Mouse (Mus musculus): ENCODE data around the gene Tspan4. TPM values are rescaled to one million over a fixed set of nuclear protein-coding genes. Genes with fewer than 3 reads are reported as not detected.

Gene Tspan4
- total and polyA plus RNA-seq, 3 experiments, result 13.5 to 28.7 (median 15.3) TPM

GRCm38 (mm10) chr7:141517638-141518037 lies 42.6 kb downstream of the Tspan4 start:
- no peak for TF ChIP-seq GATA2 (IDR thresholded peaks at IDR 0.05; ENCODE audit: borderline replicate concordance, low read depth, low read length)
- no peak for TF ChIP-seq POLR2AphosphoS5 (IDR thresholded peaks at IDR 0.05; ENCODE audit: insufficient replicate concordance, low read depth, low read length)
- no peak for TF ChIP-seq CTCF (IDR thresholded peaks at IDR 0.05; ENCODE audit: low read depth, low read length)
- TF ChIP-seq TAL1 (conservative IDR thresholded peaks at IDR 0.05; ENCODE audit: low read depth, low read length), result no peak
- TF ChIP-seq GATA1 (IDR thresholded peaks at IDR 0.05; ENCODE audit: borderline replicate concordance, low read length), result no peak
- H3K36me3 ChIP-seq (replicated peaks), result peaks cover 88% of the 10 kb centered on the region
- H3K27me3 ChIP-seq (ENCODE audit: insufficient read depth, low read length), result no peaks in the 10 kb centered on the region
- no peak overlapping the region for H3K4me3 ChIP-seq (ENCODE audit: low read depth, low read length)
- DNase-seq (ENCODE audit: low spot score) (no peak), ATAC-seq (ENCODE audit: extremely low read depth, insufficient number of reproducible peaks, low FRiP score, poor library complexity, severe bottlenecking) (no peak)
- no peaks in the 10 kb centered on the region for H3K9me3 ChIP-seq (replicated peaks)
- peaks cover 10% of the 10 kb centered on the region for H3K4me1 ChIP-seq (ENCODE audit: insufficient read depth, low read depth, low read length)

- ATAC-seq (ENCODE audit: extremely low read depth, insufficient number of reproducible peaks, low FRiP score, poor library complexity, severe bottlenecking), result no peak
- TF ChIP-seq TAL1 (conservative IDR thresholded peaks at IDR 0.05; ENCODE audit: low read depth, low read length) (no peak), GATA1 (IDR thresholded peaks at IDR 0.05; ENCODE audit: borderline replicate concordance, low read length) (no peak), POLR2AphosphoS5 (IDR thresholded peaks at IDR 0.05; ENCODE audit: insufficient replicate concordance, low read depth, low read length) (no peak), CTCF (IDR thresholded peaks at IDR 0.05; ENCODE audit: low read depth, low read length) (no peak), GATA2 (IDR thresholded peaks at IDR 0.05; ENCODE audit: borderline replicate concordance, low read depth, low read length) (no peak)
- no peaks in the 10 kb centered on the region for H3K9me3 ChIP-seq (replicated peaks)
Observed at GRCm38 (mm10) chr7:141518296-141518695, 43.3 kb downstream of the Tspan4 start.

DNA sequence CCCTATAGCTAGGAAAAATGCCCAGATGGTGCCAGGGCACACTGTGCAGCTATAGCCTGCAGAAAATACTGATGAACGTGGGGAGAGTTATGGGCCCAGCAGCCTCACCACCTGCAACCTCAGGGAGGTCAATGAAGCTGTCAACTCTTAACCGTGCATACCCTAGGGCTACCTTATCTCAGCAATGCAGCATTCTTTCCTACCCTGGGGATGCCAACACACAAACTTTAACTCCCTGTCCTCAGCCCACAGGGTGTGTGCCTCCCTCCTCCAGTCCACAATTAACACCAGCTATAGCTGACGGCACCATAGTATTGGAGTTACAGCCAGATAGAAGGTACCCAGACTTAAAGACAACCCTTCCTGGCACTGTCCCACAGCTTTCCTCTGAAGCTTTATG lies 43.9 kb downstream of the Tspan4 start:
- Histone ChIP-seq H3K4me3 (ENCODE audit: low read depth, low read length) (no peak overlapping the region; the same call in 1 of the 2 replicates), H3K27me3 (ENCODE audit: insufficient read depth, low read length) (no peaks in the 10 kb centered on the region), H3K36me3 (replicated peaks) (peaks cover 89% of the 10 kb centered on the region), H3K9me3 (replicated peaks) (no peaks in the 10 kb centered on the region), H3K4me1 (ENCODE audit: insufficient read depth, low read depth, low read length) (peaks cover 10% of the 10 kb centered on the region)
- TF ChIP-seq GATA1 (IDR thresholded peaks at IDR 0.05; ENCODE audit: borderline replicate concordance, low read length) (no peak), GATA2 (IDR thresholded peaks at IDR 0.05; ENCODE audit: borderline replicate concordance, low read depth, low read length) (no peak), CTCF (IDR thresholded peaks at IDR 0.05; ENCODE audit: low read depth, low read length) (no peak), TAL1 (conservative IDR thresholded peaks at IDR 0.05; ENCODE audit: low read depth, low read length) (no peak), POLR2AphosphoS5 (IDR thresholded peaks at IDR 0.05; ENCODE audit: insufficient replicate concordance, low read depth, low read length) (no peak)
- DNase-seq (ENCODE audit: low spot score) (no peak), ATAC-seq (ENCODE audit: extremely low read depth, insufficient number of reproducible peaks, low FRiP score, poor library complexity, severe bottlenecking) (no peak)

More at GRCm38 (mm10) chr7:141518296-141518695, 43.3 kb downstream of the Tspan4 start:
- Histone ChIP-seq H3K4me1 (ENCODE audit: insufficient read depth, low read depth, low read length) (peaks cover 10% of the 10 kb centered on the region), H3K36me3 (replicated peaks) (peaks cover 89% of the 10 kb centered on the region), H3K4me3 (ENCODE audit: low read depth, low read length) (no peak overlapping the region), H3K27me3 (ENCODE audit: insufficient read depth, low read length) (no peaks in the 10 kb centered on the region)
- DNase-seq (ENCODE audit: low spot score), result no peak

DNA sequence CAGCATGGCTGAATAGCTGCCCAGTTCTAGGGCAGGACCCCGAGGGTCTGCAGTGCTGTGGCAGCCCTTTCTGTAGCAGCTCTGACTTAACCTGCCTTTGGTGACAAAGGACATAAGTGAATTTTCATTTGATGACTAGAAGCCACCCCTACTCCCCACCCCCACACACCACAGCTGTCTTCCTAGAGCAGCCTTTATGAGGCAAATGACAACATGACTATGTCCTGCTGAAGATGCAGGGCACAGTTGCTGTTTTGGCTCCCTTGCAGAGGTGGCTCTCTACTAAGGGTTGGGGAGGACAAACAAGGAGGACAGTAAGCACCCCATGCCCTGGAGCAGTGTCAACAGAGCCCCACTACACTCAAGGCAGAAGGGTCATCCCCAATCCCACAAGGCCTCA lies 44.8 kb downstream of the Tspan4 start:
- Histone ChIP-seq H3K9me3 (replicated peaks) (no peaks in the 10 kb centered on the region), H3K4me1 (ENCODE audit: insufficient read depth, low read depth, low read length) (peaks cover 10% of the 10 kb centered on the region), H3K36me3 (replicated peaks) (peaks cover 95% of the 10 kb centered on the region), H3K4me3 (ENCODE audit: low read depth, low read length) (no peak overlapping the region), H3K27me3 (ENCODE audit: insufficient read depth, low read length) (no peaks in the 10 kb centered on the region)
- ATAC-seq (ENCODE audit: extremely low read depth, insufficient number of reproducible peaks, low FRiP score, poor library complexity, severe bottlenecking) (no peak), DNase-seq (ENCODE audit: low spot score) (no peak)
- TF ChIP-seq GATA1 (IDR thresholded peaks at IDR 0.05; ENCODE audit: borderline replicate concordance, low read length) (no peak), GATA2 (IDR thresholded peaks at IDR 0.05; ENCODE audit: borderline replicate concordance, low read depth, low read length) (no peak), CTCF (IDR thresholded peaks at IDR 0.05; ENCODE audit: low read depth, low read length) (no peak), TAL1 (conservative IDR thresholded peaks at IDR 0.05; ENCODE audit: low read depth, low read length) (no peak), POLR2AphosphoS5 (IDR thresholded peaks at IDR 0.05; ENCODE audit: insufficient replicate concordance, low read depth, low read length) (no peak)

DNA sequence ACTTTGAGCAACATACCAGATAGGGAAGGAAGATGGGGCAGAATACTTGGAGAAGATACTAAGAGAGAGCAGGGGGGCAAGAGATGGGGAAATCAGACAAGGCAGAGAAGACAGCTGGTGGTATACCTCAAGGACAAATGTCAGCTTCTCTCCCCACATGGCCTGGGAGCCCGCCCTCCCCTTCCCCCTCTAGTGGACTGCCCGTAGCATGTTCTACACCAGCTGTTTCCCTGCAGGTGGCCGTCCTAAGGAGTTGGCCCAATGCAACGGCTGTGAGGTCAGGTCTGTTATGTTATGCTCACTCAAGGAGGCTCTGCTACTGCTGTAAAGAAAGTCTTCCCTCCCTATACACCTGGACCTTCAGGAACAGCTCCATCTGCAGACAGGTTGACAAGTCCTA lies 48.0 kb downstream of the Tspan4 start:
- ATAC-seq (ENCODE audit: extremely low read depth, insufficient number of reproducible peaks, low FRiP score, poor library complexity, severe bottlenecking) (no peak), DNase-seq (ENCODE audit: low spot score) (no peak)

GRCm38 (mm10) chr7:141524271-141524670 lies 49.2 kb downstream of the Tspan4 start:
- no peak for TF ChIP-seq CTCF (IDR thresholded peaks at IDR 0.05; ENCODE audit: low read depth, low read length)
- no peaks in the 10 kb centered on the region for H3K9me3 ChIP-seq (replicated peaks)
- H3K36me3 ChIP-seq (replicated peaks), result peaks cover 98% of the 10 kb centered on the region
- H3K4me3 ChIP-seq (ENCODE audit: low read depth, low read length), result no peak overlapping the region
- no peak for DNase-seq (ENCODE audit: low spot score)
- peaks cover 10% of the 10 kb centered on the region; the same call in 1 of the 2 replicates for H3K4me1 ChIP-seq (ENCODE audit: insufficient read depth, low read depth, low read length)
- no peaks in the 10 kb centered on the region for H3K27me3 ChIP-seq (ENCODE audit: insufficient read depth, low read length)
- ATAC-seq (ENCODE audit: extremely low read depth, insufficient number of reproducible peaks, low FRiP score, poor library complexity, severe bottlenecking), result no peak

More for the DNA sequence above, 48.0 kb downstream of the Tspan4 start:
- no peaks in the 10 kb centered on the region for H3K9me3 ChIP-seq (replicated peaks)
- no peaks in the 10 kb centered on the region for H3K27me3 ChIP-seq (ENCODE audit: insufficient read depth, low read length)
- peaks cover 16% of the 10 kb centered on the region for H3K4me1 ChIP-seq (ENCODE audit: insufficient read depth, low read depth, low read length)
- H3K36me3 ChIP-seq (replicated peaks), result peaks cover 98% of the 10 kb centered on the region
- H3K4me3 ChIP-seq (ENCODE audit: low read depth, low read length), result no peak overlapping the region
- TF ChIP-seq CTCF (IDR thresholded peaks at IDR 0.05; ENCODE audit: low read depth, low read length), result no peak
- TF ChIP-seq GATA1 (IDR thresholded peaks at IDR 0.05; ENCODE audit: borderline replicate concordance, low read length), result no peak
- TF ChIP-seq TAL1 (conservative IDR thresholded peaks at IDR 0.05; ENCODE audit: low read depth, low read length), result no peak
- TF ChIP-seq GATA2 (IDR thresholded peaks at IDR 0.05; ENCODE audit: borderline replicate concordance, low read depth, low read length), result no peak
- no peak for TF ChIP-seq POLR2AphosphoS5 (IDR thresholded peaks at IDR 0.05; ENCODE audit: insufficient replicate concordance, low read depth, low read length)
